Mouse (Mus musculus): Measurements from ENCODE around the gene B3gnt7.

DNA sequence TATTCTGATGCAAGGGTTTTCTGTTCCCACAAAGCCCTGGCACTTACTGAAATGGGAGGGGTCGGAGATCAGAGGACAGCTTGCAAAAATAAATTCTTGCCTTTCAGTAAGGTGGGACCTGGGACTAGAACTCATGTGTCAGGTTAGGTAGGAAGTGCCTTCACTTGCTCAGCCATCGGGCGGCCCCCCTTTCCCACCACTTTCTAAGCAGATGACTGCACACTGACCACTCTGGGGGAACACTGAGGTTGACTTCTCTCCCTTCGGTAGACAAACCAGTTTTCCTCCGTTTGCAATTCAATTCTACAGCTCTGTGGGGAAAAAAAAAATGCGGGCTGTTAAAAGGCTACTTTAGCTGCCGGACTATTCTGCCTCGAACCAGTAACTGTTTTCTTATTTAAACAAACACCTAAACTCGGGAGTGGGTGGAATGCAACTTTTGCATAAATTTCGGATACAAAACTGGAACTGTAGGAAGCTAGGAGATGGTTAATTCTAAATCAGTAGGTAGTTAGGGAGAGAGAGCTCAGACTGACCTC, 8.9 kb downstream of the B3gnt7 start:
- TF ChIP-seq CTCF (IDR thresholded peaks at IDR 0.05; ENCODE audit: insufficient read depth, low read length) = no peak
- TF ChIP-seq POLR2A (IDR thresholded peaks at IDR 0.05; ENCODE audit: borderline replicate concordance, extremely low read depth, low read depth, low read length) = no peak
